Mouse (Mus musculus): ENCODE results near the gene U2af2.

DNA sequence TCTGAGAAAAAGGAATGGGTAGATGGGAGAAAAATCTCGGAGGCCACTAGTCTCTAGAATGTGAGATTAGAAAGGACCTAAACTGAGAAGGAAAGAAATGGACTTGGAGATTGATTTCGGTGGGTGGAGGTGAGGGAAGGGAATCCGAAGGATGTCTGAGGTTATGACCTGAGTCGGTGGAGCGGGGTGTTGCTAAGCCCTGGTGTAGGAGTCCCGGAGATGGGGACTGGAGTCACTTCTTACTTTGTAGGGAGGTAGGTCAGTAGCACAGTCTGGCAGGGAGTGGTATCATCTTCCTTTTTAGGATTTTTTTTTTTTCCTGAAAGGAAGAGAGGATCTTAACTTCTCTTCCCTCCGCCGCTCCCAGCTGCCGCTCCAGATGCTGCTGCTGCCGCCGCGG, 9.5 kb upstream of the U2af2 start:
- no peak for TF ChIP-seq CTCF (IDR thresholded peaks at IDR 0.05; ENCODE audit: low read depth)
- no peak for TF ChIP-seq EP300 (IDR thresholded peaks at IDR 0.05; ENCODE audit: low read depth)

All from heart, postnatal 0 days (tissue).